Mouse (Mus musculus) hindbrain, embryonic 14.5 days (tissue): Measurements from ENCODE around the gene Plekha5. TPM values are rescaled to one million over a fixed set of nuclear protein-coding genes. Genes with fewer than 3 reads are reported as not detected.

Source experiments
- ATAC-seq: fragments of 200-750 bp; cut with Nextera tagmentation; 2 replicates; pipeline ENCODE4 v1.8.0; 2017; ENCODE audit warnings: moderate number of reproducible peaks, mild to moderate bottlenecking, moderate TSS enrichment, moderate library complexity; ENCODE audit not compliant: low FRiP score
- DNase-seq: peaks from one replicate; pipeline ENCODE4 v3.0.0-alpha.2; 2015; ENCODE audit warnings: low spot score
- H3K27ac ChIP-seq: fragments of 300-500 bp; sonication (generic); 2 replicates; pipeline ENCODE4 v1.5.1; 2014; ENCODE audit warnings: mild to moderate bottlenecking, moderate library complexity
- H3K27me3 ChIP-seq: fragments of 300-500 bp; sonication (generic); 2 replicates; pipeline ENCODE4 v1.6.1; 2014; ENCODE audit warnings: mild to moderate bottlenecking, low read length, mixed read lengths; ENCODE audit not compliant: control insufficient read depth, insufficient read depth
- H3K36me3 ChIP-seq: fragments of 300-500 bp; sonication (generic); replicated peaks from 2 replicates; pipeline ENCODE4 v1.6.1; 2014; ENCODE audit not compliant: control insufficient read depth, insufficient read depth
- H3K4me1 ChIP-seq: fragments of 300-500 bp; sonication (generic); replicated peaks from 2 replicates; pipeline ENCODE4 v1.6.1; 2014; ENCODE audit warnings: antibody characterized with exemption, low read length, mixed read lengths; ENCODE audit not compliant: control insufficient read depth, insufficient read depth
- H3K4me2 ChIP-seq: fragments of 300-500 bp; sonication (generic); replicated peaks from 2 replicates; pipeline ENCODE4 v1.6.1; 2014; ENCODE audit warnings: mild to moderate bottlenecking, moderate library complexity
- H3K4me3 ChIP-seq: fragments of 300-500 bp; sonication (generic); replicated peaks from 2 replicates; pipeline ENCODE4 v1.5.1; 2014; ENCODE audit warnings: mild to moderate bottlenecking, low read length
- H3K9ac ChIP-seq: fragments of 300-500 bp; sonication (generic); 2 replicates; pipeline ENCODE4 v1.6.1; 2014
- H3K9me3 ChIP-seq: fragments of 300-500 bp; sonication (generic); 2 replicates; pipeline ENCODE4 v1.6.1; 2016; ENCODE audit warnings: low read length; ENCODE audit not compliant: control insufficient read depth
- WGBS: fragments of 180-500 bp; shearing (Covaris S2); extraction: QIAGEN DNeasy Blood & Tissue Kit; methylation state at CpG from one replicate; pipeline ENCODE4 v1.1.7; 2014; 5-methylcytosine and 5-hydroxymethylcytosine counted together
- polyA plus RNA-seq: library from polyadenylated mRNA; unstranded; fragments of >200 nt; fragmentation: Nextera tagmentation; extraction: Ambion mirVana; gene quantifications from 2 replicates; pipeline ENCODE4 v1.2.1, GENCODE M21; 2014

Plekha5 gene
- polyA plus RNA-seq, 1 experiment from 2014 or later = 37.8 TPM

- Histone ChIP-seq H3K36me3 (peaks cover 58% of the 10 kb centered on the region), H3K27me3 (no peaks in the 10 kb centered on the region), H3K4me1 (no peaks in the 10 kb centered on the region), H3K9ac (no peak overlapping the region), H3K27ac (no peak overlapping the region), H3K4me3 (no peak overlapping the region), H3K9me3 (no peaks in the 10 kb centered on the region), H3K4me2 (no peak overlapping the region)
- 73% methylated on average over 11 of the region's 11 CpGs for WGBS
- DNase-seq (no peak), ATAC-seq (peak; percentile 65; the same call in 1 of the 2 replicates)
Observed at GRCm38 (mm10) chr6:140547203-140547944, 123.5 kb downstream of the Plekha5 start.

- no peaks in the 10 kb centered on the region for H3K27me3 ChIP-seq
- H3K27ac ChIP-seq = no peak overlapping the region
- H3K4me2 ChIP-seq = no peak overlapping the region
- H3K4me1 ChIP-seq = no peaks in the 10 kb centered on the region
- H3K9me3 ChIP-seq = no peaks in the 10 kb centered on the region
- no peak overlapping the region for H3K9ac ChIP-seq
- no peak overlapping the region for H3K4me3 ChIP-seq
- ATAC-seq = 0 out of 2 replicates have a peak, but pooled peaks have one; percentile 21
- peaks cover 62% of the 10 kb centered on the region for H3K36me3 ChIP-seq
- DNase-seq = no peak
- WGBS = 70% methylated on average over 5 of the region's 5 CpGs
Observed at GRCm38 (mm10) chr6:140548082-140548769, 124.4 kb downstream of the Plekha5 start.

GRCm38 (mm10) chr6:140550741-140551140, 126.9 kb downstream of the Plekha5 start:
- WGBS = 81% methylated on average over 13 of the region's 13 CpGs

GRCm38 (mm10) chr6:140554261-140554660, 130.4 kb downstream of the Plekha5 start:
- no peak overlapping the region for H3K4me2 ChIP-seq
- WGBS = 66% methylated on average over 4 of the region's 4 CpGs
- H3K9me3 ChIP-seq = no peaks in the 10 kb centered on the region
- peaks cover 50% of the 10 kb centered on the region for H3K36me3 ChIP-seq
- DNase-seq (peak; percentile 68), ATAC-seq (no peak)
- no peak overlapping the region for H3K9ac ChIP-seq
- no peaks in the 10 kb centered on the region for H3K27me3 ChIP-seq
- H3K4me3 ChIP-seq = no peak overlapping the region
- no peak overlapping the region for H3K27ac ChIP-seq
- H3K4me1 ChIP-seq = no peaks in the 10 kb centered on the region

More at GRCm38 (mm10) chr6:140550741-140551140, 126.9 kb downstream of the Plekha5 start:
- H3K4me2 ChIP-seq = no peak overlapping the region
- no peaks in the 10 kb centered on the region for H3K9me3 ChIP-seq
- H3K4me3 ChIP-seq = no peak overlapping the region
- no peak overlapping the region for H3K9ac ChIP-seq
- no peaks in the 10 kb centered on the region for H3K4me1 ChIP-seq
- ATAC-seq (no peak), DNase-seq (no peak)
- no peaks in the 10 kb centered on the region for H3K27me3 ChIP-seq
- H3K27ac ChIP-seq = no peak overlapping the region
- H3K36me3 ChIP-seq = peaks cover 57% of the 10 kb centered on the region

- DNase-seq (no peak), ATAC-seq (no peak)
- Histone ChIP-seq H3K4me3 (no peak overlapping the region), H3K9me3 (no peaks in the 10 kb centered on the region), H3K27ac (no peak overlapping the region), H3K4me1 (no peaks in the 10 kb centered on the region), H3K27me3 (no peaks in the 10 kb centered on the region), H3K4me2 (no peak overlapping the region), H3K36me3 (peaks cover 14% of the 10 kb centered on the region), H3K9ac (no peak overlapping the region)
- 89% methylated on average over 6 of the region's 6 CpGs for WGBS
Observed at GRCm38 (mm10) chr6:140559411-140559810, 135.6 kb downstream of the Plekha5 start.

GRCm38 (mm10) chr6:140561151-140561916, 137.5 kb downstream of the Plekha5 start:
- ATAC-seq = no peak
- WGBS = 87% methylated on average over 9 of the region's 9 CpGs

GRCm38 (mm10) chr6:140561917-140562590, 138.2 kb downstream of the Plekha5 start:
- no peak overlapping the region for H3K27ac ChIP-seq
- no peak for DNase-seq

More at GRCm38 (mm10) chr6:140561151-140561916, 137.5 kb downstream of the Plekha5 start:
- H3K9me3 ChIP-seq = no peaks in the 10 kb centered on the region
- no peak overlapping the region for H3K4me2 ChIP-seq
- H3K27me3 ChIP-seq = no peaks in the 10 kb centered on the region
- H3K9ac ChIP-seq = no peak overlapping the region
- no peak overlapping the region for H3K4me3 ChIP-seq
- DNase-seq = no peak
- peaks cover 22% of the 10 kb centered on the region for H3K36me3 ChIP-seq
- no peaks in the 10 kb centered on the region for H3K4me1 ChIP-seq
- H3K27ac ChIP-seq = no peak overlapping the region

GRCm38 (mm10) chr6:140567199-140567598, 143.3 kb downstream of the Plekha5 start:
- no peaks in the 10 kb centered on the region for H3K27me3 ChIP-seq
- WGBS = 92% methylated on average over 2 of the region's 2 CpGs
- H3K27ac ChIP-seq = no peak overlapping the region
- no peaks in the 10 kb centered on the region for H3K9me3 ChIP-seq
- DNase-seq (no peak), ATAC-seq (no peak)
- no peaks in the 10 kb centered on the region for H3K4me1 ChIP-seq
- no peak overlapping the region for H3K9ac ChIP-seq
- no peak overlapping the region for H3K4me2 ChIP-seq
- no peak overlapping the region for H3K4me3 ChIP-seq
- peaks cover 53% of the 10 kb centered on the region for H3K36me3 ChIP-seq

More at GRCm38 (mm10) chr6:140561917-140562590, 138.2 kb downstream of the Plekha5 start:
- Histone ChIP-seq H3K27me3 (no peaks in the 10 kb centered on the region), H3K4me1 (no peaks in the 10 kb centered on the region), H3K9ac (no peak overlapping the region), H3K4me2 (no peak overlapping the region), H3K4me3 (no peak overlapping the region), H3K36me3 (peaks cover 24% of the 10 kb centered on the region; the same call in 1 of the 2 replicates), H3K9me3 (no peaks in the 10 kb centered on the region)
- ATAC-seq = no peak
- WGBS = 86% methylated on average over 9 of the region's 9 CpGs
